In the genomic region with DNA sequence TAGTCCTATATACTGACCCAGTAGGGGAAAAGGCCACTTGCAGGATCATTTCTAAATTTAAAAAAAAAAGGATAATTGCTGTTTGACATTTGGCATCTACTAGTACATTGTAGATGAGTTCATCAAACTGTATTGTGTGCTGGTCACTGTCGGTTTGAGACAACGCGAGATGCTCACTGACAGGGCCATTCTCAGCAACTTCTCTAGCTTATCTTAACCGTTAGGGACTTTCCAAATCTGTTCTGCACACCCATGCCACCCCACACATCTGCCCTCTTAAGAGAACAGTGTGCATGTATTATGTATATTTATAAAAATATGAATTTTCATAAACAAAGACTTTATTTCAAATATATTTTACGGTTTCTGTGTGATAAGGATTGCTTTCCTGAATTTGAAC, we compare ENCODE assay signal across 11 mouse cellular contexts.
"Had no signal": no experiment of that assay in that cellular context is flagged by ENCODE, and none has a peak within 500 bp of the region (broad histone marks: within the 10 kb centered on the region; RNA-seq: fewer than 3 reads in every experiment).

No protein-coding gene starts in this region.

- DNase-seq: retina, postnatal 1 day; right cerebral cortex, adult 18-20 months; right cerebral cortex, postnatal 14 days; right cerebral cortex, postnatal 4 days; spleen, adult 18-20 months; thymus, adult 18-20 months; thymus, adult 2 months; thymus, postnatal 14 days; thymus, postnatal 25 days; thymus, postnatal 36 days; thymus, postnatal 4 days had no signal
